20 mouse cellular contexts compared by ENCODE assay signal in the genomic region with DNA sequence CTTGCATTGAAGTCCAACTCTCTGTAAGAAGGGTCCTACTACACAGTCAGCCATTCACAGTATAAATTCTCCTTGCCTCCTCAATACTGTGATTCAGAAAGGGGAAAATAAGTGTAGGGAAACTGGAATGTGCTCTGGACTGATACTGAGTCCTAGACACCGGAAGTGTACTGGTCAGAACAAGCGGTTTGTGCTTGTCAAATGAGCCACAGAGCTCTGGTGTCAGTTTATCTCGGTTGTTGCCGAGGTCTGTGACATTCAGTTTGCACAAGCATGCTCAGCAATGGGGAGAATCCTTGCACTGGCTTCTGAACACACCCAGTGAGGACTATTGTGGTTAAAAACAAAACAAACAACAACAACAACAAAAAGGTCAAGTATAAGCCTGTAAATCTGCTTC.
"Had no signal": no experiment of that assay in that cellular context is flagged by ENCODE, and none has a peak within 500 bp of the region (broad histone marks: within the 10 kb centered on the region; RNA-seq: fewer than 3 reads in every experiment).

No protein-coding gene starts in this region.

- H3K27me3 ChIP-seq: midbrain, embryonic 13.5 days; neural tube, embryonic 13.5 days; neural tube, embryonic 15.5 days had no signal

- DNase-seq: lung, adult 18-20 months; lung, embryonic 14.5 days; lung, postnatal 14 days; lung, postnatal 36 days; retina, postnatal 1 day; right cerebral cortex, adult 18-20 months; right cerebral cortex, postnatal 25 days; right cerebral cortex, postnatal 4 days; spleen, adult 18-20 months; thymus, adult 18-20 months; thymus, postnatal 14 days; thymus, postnatal 36 days had no signal

- H3K27ac ChIP-seq: liver, embryonic 15.5 days; macrophage; midbrain, embryonic 13.5 days; neural tube, embryonic 13.5 days; neural tube, embryonic 15.5 days had no signal

- H3K36me3 ChIP-seq: liver, embryonic 15.5 days; midbrain, embryonic 13.5 days; neural tube, embryonic 13.5 days; neural tube, embryonic 15.5 days had no signal

- H3K9me3 ChIP-seq: liver, embryonic 15.5 days; midbrain, embryonic 13.5 days; neural tube, embryonic 13.5 days; neural tube, embryonic 15.5 days had no signal

- H3K4me2 ChIP-seq: liver, embryonic 15.5 days; lung, embryonic 14.5 days; midbrain, embryonic 11.5 days; midbrain, embryonic 13.5 days; neural tube, embryonic 13.5 days; neural tube, embryonic 15.5 days had no signal

- H3K4me3 ChIP-seq: liver, embryonic 15.5 days; midbrain, embryonic 13.5 days; myocyte; neural tube, embryonic 13.5 days; neural tube, embryonic 15.5 days had no signal

- H3K4me1 ChIP-seq: midbrain, embryonic 13.5 days; neural tube, embryonic 13.5 days; neural tube, embryonic 15.5 days had no signal

- ATAC-seq: midbrain, embryonic 13.5 days; midbrain, embryonic 16.5 days had no signal

- H3K9ac ChIP-seq: liver, embryonic 15.5 days; lung, embryonic 14.5 days; midbrain, embryonic 13.5 days; neural tube, embryonic 13.5 days; neural tube, embryonic 15.5 days had no signal
